ENCODE assay signal across 23 mouse cellular contexts in the genomic region with DNA sequence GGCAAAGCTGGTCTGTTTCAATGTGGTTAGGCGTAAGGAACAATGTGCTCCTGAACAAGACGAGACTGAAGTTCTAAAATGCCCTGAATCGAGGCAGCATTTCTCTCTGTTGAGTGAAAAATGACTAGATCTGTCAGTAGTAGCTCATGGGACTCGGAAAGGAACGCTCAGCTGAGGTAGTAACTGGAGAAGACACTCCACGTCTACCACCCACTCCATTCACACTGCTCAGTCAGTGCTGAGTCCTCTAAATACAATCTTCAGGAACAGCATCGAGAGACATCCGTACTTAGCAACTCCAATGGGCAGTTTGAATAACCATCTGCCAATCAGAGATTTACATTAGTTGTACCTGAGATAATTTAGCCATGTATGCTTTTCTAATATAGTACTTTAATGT.
DNase-seq lines count a peak whose midpoint lies in the region; ATAC-seq lines count a peak whose summit lies in the region.
"Had no signal": no experiment of that assay in that cellular context is flagged by ENCODE, and none has a peak within 500 bp of the region (broad histone marks: within the 10 kb centered on the region; RNA-seq: fewer than 3 reads in every experiment).

No protein-coding gene starts in this region.

- H3K9ac ChIP-seq in midbrain, embryonic 11.5 days (ENCODE audit: low read length), result no peak overlapping the region
- H3K9ac ChIP-seq in midbrain, embryonic 16.5 days (ENCODE audit: low read depth, low read length), result no peak overlapping the region

- no peak overlapping the region for H3K27ac ChIP-seq in midbrain, embryonic 11.5 days (ENCODE audit: low read depth, low read length)
- no peak overlapping the region for H3K27ac ChIP-seq in midbrain, embryonic 16.5 days (ENCODE audit: low read length)

- no peak for DNase-seq in frontal cortex, postnatal 14 days (ENCODE audit: low spot score in 2 of 2)
- DNase-seq in midbrain, embryonic 11.5 days (ENCODE audit: low spot score, missing footprints), result peak; percentile 59
- peak; percentile 36 for DNase-seq in right cerebral cortex, adult 18-20 months
- no peak for DNase-seq in right cerebral cortex, postnatal 4 days
- peak; percentile 71 for DNase-seq in brain, adult 2 months (ENCODE audit: low read depth, low spot score)
- DNase-seq: adrenal gland, adult 2 months; adrenal gland, adult 8-10 months; adrenal gland, postnatal 10 days; adrenal gland, postnatal 14 days; adrenal gland, postnatal 25 days; adrenal gland, postnatal 36 days; B cell, adult 2 months; cerebellum, adult 11 months; cerebellum, adult 11-12 months; cerebellum, adult 18-20 months had no signal

- peak; percentile 68 for ATAC-seq in frontal cortex, adult (ENCODE audit: low TSS enrichment)
- ATAC-seq in midbrain, embryonic 11.5 days (ENCODE audit: low FRiP score), result no peak
- ATAC-seq in midbrain, embryonic 16.5 days, result no peak
- ATAC-seq in granulocyte monocyte progenitor cell, adult 5-6 weeks (replicated peaks; ENCODE audit: poor library complexity, severe bottlenecking), result no peak
- ATAC-seq: activated CD4-positive, CD25-positive, alpha-beta regulatory T cell, adult 4 months; CD4-positive, CD25-positive, alpha-beta regulatory T cell, adult 4 months; Patski had no signal

- WGBS in midbrain, embryonic 11.5 days, result 85% methylated on average over 8 of the region's 8 CpGs
- WGBS in midbrain, embryonic 16.5 days, result 87% methylated on average over 8 of the region's 8 CpGs

- no peaks in the 10 kb centered on the region for H3K27me3 ChIP-seq in midbrain, embryonic 11.5 days (ENCODE audit: control insufficient read depth, insufficient read depth, low read length)
- no peaks in the 10 kb centered on the region for H3K27me3 ChIP-seq in midbrain, embryonic 16.5 days (ENCODE audit: control insufficient read depth, insufficient read depth, low read depth, low read length)
- H3K27me3 ChIP-seq: CH12.LX, Patski had no signal

- H3K4me3 ChIP-seq in midbrain, embryonic 11.5 days (ENCODE audit: low read depth, low read length), result no peak overlapping the region
- H3K4me3 ChIP-seq in midbrain, embryonic 16.5 days (ENCODE audit: low read depth, low read length), result no peak overlapping the region

- no peaks in the 10 kb centered on the region; the same call in 1 of the 2 replicates for H3K4me1 ChIP-seq in midbrain, embryonic 11.5 days (ENCODE audit: control insufficient read depth, insufficient read depth, low read length)
- H3K4me1 ChIP-seq in midbrain, embryonic 16.5 days (ENCODE audit: control insufficient read depth, insufficient read depth, low read length), result peaks cover 10% of the 10 kb centered on the region; the same call in 1 of the 2 replicates

- no peaks in the 10 kb centered on the region for H3K9me3 ChIP-seq in midbrain, embryonic 11.5 days (ENCODE audit: control insufficient read depth, low read length)
- no peaks in the 10 kb centered on the region for H3K9me3 ChIP-seq in midbrain, embryonic 16.5 days (replicated peaks; ENCODE audit: control insufficient read depth, low read length, poor library complexity, severe bottlenecking)

- no peak overlapping the region for H3K4me2 ChIP-seq in midbrain, embryonic 11.5 days
- H3K4me2 ChIP-seq in midbrain, embryonic 16.5 days (ENCODE audit: low read length), result no peak overlapping the region

- no peaks in the 10 kb centered on the region for H3K36me3 ChIP-seq in midbrain, embryonic 11.5 days (ENCODE audit: control insufficient read depth, insufficient read depth, low read length)
- H3K36me3 ChIP-seq in midbrain, embryonic 16.5 days (ENCODE audit: control insufficient read depth, insufficient read depth, low read length), result no peaks in the 10 kb centered on the region
- H3K36me3 ChIP-seq: G1E had no signal

Comparison
In these comparisons a context has a peak if more than half of its experiments do, and no peak if none do; other contexts are left out.
1. DNase-seq: peak in midbrain, embryonic 11.5 days (single experiment), right cerebral cortex, adult 18-20 months (single experiment) and brain, adult 2 months (single experiment); none in frontal cortex, postnatal 14 days (0 of 2) and right cerebral cortex, postnatal 4 days (single experiment).